Mouse (Mus musculus): ENCODE measurements around the gene B230104I21Rik. TPM values are rescaled to one million over a fixed set of nuclear protein-coding genes. Genes with fewer than 3 reads are reported as not detected.
A peak's percentile ranks its signal among the peaks of the same experiment; 100 is the strongest.

B230104I21Rik gene
- total and polyA plus RNA-seq, 3 experiments: not detected

- WGBS: 78% methylated on average over 2 of the region's 2 CpGs
These were observed 28.8 kb downstream of the B230104I21Rik start for GRCm38 (mm10) chr4:154364752-154365151.

GRCm38 (mm10) chr4:154366836-154367235 lies 30.9 kb downstream of the B230104I21Rik start:
- WGBS: 81% methylated on average over 6 of the region's 6 CpGs
- no peaks in the 10 kb centered on the region; the same call in 1 of the 2 replicates for H3K4me1 ChIP-seq (ENCODE audit: control insufficient read depth, insufficient read depth, low read length)
- no peak for DNase-seq
- no peaks in the 10 kb centered on the region for H3K79me2 ChIP-seq (replicated peaks; ENCODE audit: control insufficient read depth, insufficient read depth, low read length)
- H3K9ac ChIP-seq (ENCODE audit: low read depth, low read length): no peak overlapping the region
- no peaks in the 10 kb centered on the region for H3K27me3 ChIP-seq (ENCODE audit: control insufficient read depth, insufficient read depth, low read length)
- no peak overlapping the region for H3K27ac ChIP-seq
- intact Hi-C loops (cut with DNase I): no loop called here
- H3K36me3 ChIP-seq (ENCODE audit: control insufficient read depth, insufficient read depth, low read length): no peaks in the 10 kb centered on the region
- TF ChIP-seq CTCF (IDR thresholded peaks at IDR 0.05) (peak; percentile 44), EP300 (IDR thresholded peaks at IDR 0.05; ENCODE audit: insufficient read depth, low read depth, low read length) (no peak), POLR2A (IDR thresholded peaks at IDR 0.05; ENCODE audit: insufficient read depth, low read depth, low read length) (no peak)
- no peak overlapping the region for H3K4me3 ChIP-seq

More at GRCm38 (mm10) chr4:154364752-154365151, 28.8 kb downstream of the B230104I21Rik start:
- Histone ChIP-seq H3K9ac (ENCODE audit: low read depth, low read length) (no peak overlapping the region), H3K27ac (no peak overlapping the region), H3K79me2 (replicated peaks; ENCODE audit: control insufficient read depth, insufficient read depth, low read length) (no peaks in the 10 kb centered on the region), H3K4me1 (ENCODE audit: control insufficient read depth, insufficient read depth, low read length) (no peaks in the 10 kb centered on the region), H3K27me3 (ENCODE audit: control insufficient read depth, insufficient read depth, low read length) (no peaks in the 10 kb centered on the region), H3K4me3 (no peak overlapping the region), H3K36me3 (ENCODE audit: control insufficient read depth, insufficient read depth, low read length) (no peaks in the 10 kb centered on the region)
- DNase-seq: no peak
- no peak for TF ChIP-seq EP300 (IDR thresholded peaks at IDR 0.05; ENCODE audit: insufficient read depth, low read depth, low read length)
- no peak for TF ChIP-seq CTCF (IDR thresholded peaks at IDR 0.05)
- TF ChIP-seq POLR2A (IDR thresholded peaks at IDR 0.05; ENCODE audit: insufficient read depth, low read depth, low read length): no peak
- intact Hi-C loops (cut with DNase I): no loop called here

- Histone ChIP-seq H3K79me2 (replicated peaks; ENCODE audit: control insufficient read depth, insufficient read depth, low read length) (no peaks in the 10 kb centered on the region), H3K4me3 (no peak overlapping the region), H3K9ac (ENCODE audit: low read depth, low read length) (no peak overlapping the region), H3K27ac (no peak overlapping the region), H3K27me3 (ENCODE audit: control insufficient read depth, insufficient read depth, low read length) (no peaks in the 10 kb centered on the region), H3K36me3 (ENCODE audit: control insufficient read depth, insufficient read depth, low read length) (no peaks in the 10 kb centered on the region), H3K4me1 (ENCODE audit: control insufficient read depth, insufficient read depth, low read length) (no peaks in the 10 kb centered on the region; the same call in 1 of the 2 replicates)
- TF ChIP-seq CTCF (IDR thresholded peaks at IDR 0.05) (no peak), POLR2A (IDR thresholded peaks at IDR 0.05; ENCODE audit: insufficient read depth, low read depth, low read length) (no peak), EP300 (IDR thresholded peaks at IDR 0.05; ENCODE audit: insufficient read depth, low read depth, low read length) (no peak)
- 60% methylated on average over 5 of the region's 5 CpGs for WGBS
- no peak for DNase-seq
- intact Hi-C loops (cut with DNase I): no loop called here
These were observed 33.2 kb downstream of the B230104I21Rik start for GRCm38 (mm10) chr4:154369089-154369488.

GRCm38 (mm10) chr4:154370841-154371240 lies 34.9 kb downstream of the B230104I21Rik start:
- DNase-seq: no peak
- TF ChIP-seq POLR2A (IDR thresholded peaks at IDR 0.05; ENCODE audit: insufficient read depth, low read depth, low read length): no peak
- H3K9ac ChIP-seq (ENCODE audit: low read depth, low read length): no peak overlapping the region
- intact Hi-C loops (cut with DNase I): no loop called here
- H3K4me3 ChIP-seq: no peak overlapping the region
- H3K27ac ChIP-seq: no peak overlapping the region
- H3K36me3 ChIP-seq (ENCODE audit: control insufficient read depth, insufficient read depth, low read length): no peaks in the 10 kb centered on the region
- H3K27me3 ChIP-seq (ENCODE audit: control insufficient read depth, insufficient read depth, low read length): no peaks in the 10 kb centered on the region
- H3K79me2 ChIP-seq (replicated peaks; ENCODE audit: control insufficient read depth, insufficient read depth, low read length): no peaks in the 10 kb centered on the region
- 61% methylated on average over 8 of the region's 8 CpGs for WGBS
- no peaks in the 10 kb centered on the region; the same call in 1 of the 2 replicates for H3K4me1 ChIP-seq (ENCODE audit: control insufficient read depth, insufficient read depth, low read length)

- no peak for TF ChIP-seq CTCF (IDR thresholded peaks at IDR 0.05)
- TF ChIP-seq POLR2A (IDR thresholded peaks at IDR 0.05; ENCODE audit: insufficient read depth, low read depth, low read length): no peak
- no peak for TF ChIP-seq EP300 (IDR thresholded peaks at IDR 0.05; ENCODE audit: insufficient read depth, low read depth, low read length)
- DNase-seq: no peak
- Histone ChIP-seq H3K4me3 (no peak overlapping the region), H3K9ac (ENCODE audit: low read depth, low read length) (no peak overlapping the region), H3K4me1 (ENCODE audit: control insufficient read depth, insufficient read depth, low read length) (no peaks in the 10 kb centered on the region; the same call in 1 of the 2 replicates), H3K36me3 (ENCODE audit: control insufficient read depth, insufficient read depth, low read length) (no peaks in the 10 kb centered on the region), H3K27me3 (ENCODE audit: control insufficient read depth, insufficient read depth, low read length) (no peaks in the 10 kb centered on the region), H3K27ac (no peak overlapping the region), H3K79me2 (replicated peaks; ENCODE audit: control insufficient read depth, insufficient read depth, low read length) (no peaks in the 10 kb centered on the region)
- WGBS: 70% methylated on average over 13 of the region's 13 CpGs
- intact Hi-C loops (cut with DNase I): no loop called here
These were observed 35.8 kb downstream of the B230104I21Rik start for GRCm38 (mm10) chr4:154371542-154372247.

- DNase-seq: no peak
- no peaks in the 10 kb centered on the region for H3K79me2 ChIP-seq (replicated peaks; ENCODE audit: control insufficient read depth, insufficient read depth, low read length)
- no peaks in the 10 kb centered on the region; the same call in 1 of the 2 replicates for H3K4me1 ChIP-seq (ENCODE audit: control insufficient read depth, insufficient read depth, low read length)
- no peaks in the 10 kb centered on the region for H3K36me3 ChIP-seq (ENCODE audit: control insufficient read depth, insufficient read depth, low read length)
- H3K4me3 ChIP-seq: no peak overlapping the region
- WGBS: 75% methylated on average over 10 of the region's 10 CpGs
- no peak overlapping the region for H3K9ac ChIP-seq (ENCODE audit: low read depth, low read length)
- TF ChIP-seq POLR2A (IDR thresholded peaks at IDR 0.05; ENCODE audit: insufficient read depth, low read depth, low read length) (no peak), EP300 (IDR thresholded peaks at IDR 0.05; ENCODE audit: insufficient read depth, low read depth, low read length) (no peak), CTCF (IDR thresholded peaks at IDR 0.05) (no peak)
- H3K27ac ChIP-seq: no peak overlapping the region
- no peaks in the 10 kb centered on the region for H3K27me3 ChIP-seq (ENCODE audit: control insufficient read depth, insufficient read depth, low read length)
- intact Hi-C loops (cut with DNase I): no loop called here
These were observed 40.2 kb downstream of the B230104I21Rik start for GRCm38 (mm10) chr4:154375939-154376625.

All from heart, adult 2 months (tissue).